Mouse (Mus musculus) right cerebral cortex, postnatal 25 days (tissue): ENCODE data around the gene Trim60.
"Not testable (repeated sequence)": the region's sequence is repeated elsewhere in the genome, so short reads cannot be mapped to it uniquely, and the experiment has no call there.

ENCODE experiments used
- DNase-seq: peaks from one replicate; pipeline ENCODE4 v3.0.0; 2022

Gene Trim60

GRCm38 (mm10) chr8:65018423-65018822 is at the start of gene Trim60, which contains the start of gene Trim61:
Gene Trim60 (minus strand): TSS chr8:65018584.
Gene Trim61 (minus strand): TSS chr8:65018523.
- DNase-seq, result no peak

- DNase-seq, result no peak
These were observed 49.5 kb upstream of the Trim60 start for GRCm38 (mm10) chr8:65067694-65068472.

GRCm38 (mm10) chr8:65067031-65067430 is 48.6 kb upstream of the Trim60 start:
- no peak for DNase-seq

- no peak for DNase-seq
These were observed 47.2 kb upstream of the Trim60 start for GRCm38 (mm10) chr8:65065622-65066021.

- no peak for DNase-seq
These were observed 45.7 kb upstream of the Trim60 start for GRCm38 (mm10) chr8:65064071-65064470.

GRCm38 (mm10) chr8:65062195-65062594 is 43.8 kb upstream of the Trim60 start:
- no peak for DNase-seq

GRCm38 (mm10) chr8:65056722-65057121 is 38.3 kb upstream of the Trim60 start:
- DNase-seq, result no peak

- no peak for DNase-seq
These were observed 35.6 kb upstream of the Trim60 start for GRCm38 (mm10) chr8:65053968-65054367.

- DNase-seq, result no peak
These were observed 35.2 kb upstream of the Trim60 start for GRCm38 (mm10) chr8:65053554-65053953.

- DNase-seq, result no peak
These were observed 29.4 kb upstream of the Trim60 start for GRCm38 (mm10) chr8:65047801-65048200.

- no peak for DNase-seq
These were observed 28.8 kb upstream of the Trim60 start for GRCm38 (mm10) chr8:65047193-65047592.

GRCm38 (mm10) chr8:65046565-65046964 is 28.2 kb upstream of the Trim60 start:
- DNase-seq, result no peak

GRCm38 (mm10) chr8:65037117-65037533 is 18.7 kb upstream of the Trim60 start, which contains the start of gene Apela:
Gene Apela (minus strand): TSS chr8:65037336.
- peak; percentile 7 for DNase-seq

GRCm38 (mm10) chr8:65034136-65034535 is 15.8 kb upstream of the Trim60 start:
- no peak for DNase-seq

GRCm38 (mm10) chr8:65033056-65033455 is 14.7 kb upstream of the Trim60 start:
- no peak for DNase-seq

GRCm38 (mm10) chr8:65032107-65032506 is 13.7 kb upstream of the Trim60 start:
- DNase-seq, result no peak

- DNase-seq, result no peak
These were observed 12.5 kb upstream of the Trim60 start for GRCm38 (mm10) chr8:65030735-65031485.

GRCm38 (mm10) chr8:65029776-65030175 is 11.4 kb upstream of the Trim60 start:
- DNase-seq, result no peak

- DNase-seq, result no peak
These were observed 10.7 kb upstream of the Trim60 start for GRCm38 (mm10) chr8:65028959-65029686.

GRCm38 (mm10) chr8:65022485-65022884 is 4.1 kb upstream of the Trim60 start:
- peak; percentile 57 for DNase-seq

- not testable (repeated sequence) for DNase-seq
These were observed 10.8 kb downstream of the Trim60 start for GRCm38 (mm10) chr8:65007616-65008015.

GRCm38 (mm10) chr8:64998806-64999365 is 19.5 kb downstream of the Trim60 start:
- no peak for DNase-seq

- no peak for DNase-seq
These were observed 30.7 kb downstream of the Trim60 start, which contains the start of gene Trim75 for GRCm38 (mm10) chr8:64987731-64988130. Gene Trim75 (minus strand): TSS chr8:64987831.
